Mouse (Mus musculus) G1E (cell line): ENCODE results near the gene Exd2.

ENCODE experiments used
- CTCF ChIP-seq: IDR thresholded peaks from 2 replicates; pipeline ENCODE4 v1.5.1; 2012; ENCODE audit warnings: low read depth, low read length, inconsistent platforms, mixed read lengths
- GATA1 ChIP-seq: IDR thresholded peaks from 2 replicates; pipeline ENCODE4 v1.6.1; 2012; ENCODE audit warnings: borderline replicate concordance, low read length, inconsistent platforms, mixed read lengths

DNA sequence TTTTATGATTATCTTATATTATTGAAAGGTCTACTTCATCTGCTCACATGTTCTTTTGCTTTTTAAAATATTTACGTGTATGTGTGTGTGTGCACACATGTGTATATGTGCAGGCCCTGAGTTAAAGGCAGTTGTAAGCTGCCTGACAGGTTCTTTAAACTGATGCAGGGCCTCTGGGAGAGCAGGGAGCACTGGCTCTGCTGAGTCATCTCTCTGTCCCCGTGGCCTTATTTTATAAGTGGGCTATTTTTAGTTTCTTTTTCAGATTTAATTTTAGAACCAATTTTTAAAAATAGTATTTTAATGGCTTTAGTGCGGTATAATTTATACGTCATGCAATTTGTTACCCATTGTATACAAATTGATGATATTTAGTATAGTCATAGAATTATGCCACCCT, 9.0 kb downstream of the Exd2 start:
- TF ChIP-seq CTCF (no peak), GATA1 (no peak)
